Mouse (Mus musculus) erythroblast, embryonic 14.5 days (primary cell): Measurements from ENCODE around the gene Gm45623.

ENCODE experiments used
- GATA1 ChIP-seq: IDR thresholded peaks from 2 replicates; pipeline ENCODE4 v1.6.1; 2012; ENCODE audit warnings: low read length, inconsistent platforms, mixed read lengths
- TAL1 ChIP-seq: IDR thresholded peaks from 3 replicates; pipeline ENCODE4 v1.6.1; 2012; ENCODE audit warnings: low read length, inconsistent platforms, mixed read lengths

- TF ChIP-seq TAL1 (no peak), GATA1 (no peak)
Measured at GRCm38 (mm10) chr13:56741691-56742090, 11.9 kb downstream of the Gm45623 start.
